Mouse (Mus musculus): ENCODE measurements around the gene Cabp7. TPM values are rescaled to one million over a fixed set of nuclear protein-coding genes. Genes with fewer than 3 reads are reported as not detected.

Gene Cabp7
- total and polyA plus RNA-seq, 2 experiments, result not detected

DNA sequence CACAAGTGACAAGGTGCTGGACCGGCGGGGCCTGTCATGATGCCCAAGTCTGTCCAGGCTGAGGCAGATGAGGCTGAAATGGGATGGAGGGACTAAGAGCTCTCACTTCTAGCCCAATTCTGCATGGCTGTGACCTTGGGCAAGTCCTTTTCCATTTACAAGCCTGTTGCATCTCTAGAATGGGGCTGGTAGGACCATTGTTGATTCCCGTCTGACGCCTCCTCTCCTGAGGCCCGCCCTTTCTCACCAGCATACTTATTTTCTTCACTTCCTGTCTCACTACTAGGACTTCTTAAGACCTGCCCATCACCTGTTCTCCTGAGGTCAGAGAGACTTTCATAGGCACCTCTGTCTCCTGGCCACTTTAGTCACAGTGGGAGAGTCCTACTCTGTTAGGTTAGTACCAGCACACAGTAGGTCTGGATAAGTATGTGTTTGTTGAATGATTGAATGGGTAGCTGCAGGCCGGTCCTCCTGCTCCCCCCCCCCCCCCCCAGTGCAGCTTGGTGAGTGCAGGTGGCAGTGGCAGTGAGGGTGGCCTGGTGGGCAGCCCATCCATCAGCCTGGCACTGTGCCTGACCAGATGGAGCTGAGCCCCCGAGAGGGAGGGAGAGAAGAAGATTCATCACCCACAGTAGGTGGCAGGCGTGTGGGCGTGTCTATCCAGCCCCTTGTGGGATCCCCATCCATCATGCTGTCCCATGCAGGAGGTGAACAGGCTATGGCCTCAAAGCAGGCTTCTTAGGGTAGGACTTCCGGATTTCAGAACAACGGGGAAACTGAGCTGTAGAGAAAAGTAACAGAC lies 10.6 kb upstream of the Cabp7 start:
- TF ChIP-seq POLR2A (IDR thresholded peaks at IDR 0.05; ENCODE audit: extremely low read depth, insufficient read depth, low read length) (no peak), CTCF (IDR thresholded peaks at IDR 0.05; ENCODE audit: low read depth, low read length) (no peak)
- Histone ChIP-seq H3K9ac (ENCODE audit: low read depth, low read length) (no peak overlapping the region), H3K27ac (replicated peaks; ENCODE audit: insufficient read depth, low read depth, low read length) (no peak overlapping the region), H3K27me3 (ENCODE audit: control insufficient read depth, insufficient read depth, low read length) (no peaks in the 10 kb centered on the region), H3K36me3 (ENCODE audit: control insufficient read depth, insufficient read depth, low read length) (no peaks in the 10 kb centered on the region), H3K79me2 (ENCODE audit: control insufficient read depth, insufficient read depth, low read length) (no peaks in the 10 kb centered on the region), H3K4me1 (ENCODE audit: control insufficient read depth, insufficient read depth, low read length) (no peaks in the 10 kb centered on the region), H3K4me3 (ENCODE audit: insufficient read depth, low read depth, low read length) (no peak overlapping the region)
- 77% methylated on average over 11 of the region's 11 CpGs for WGBS
- DNase-seq (ENCODE audit: extremely low read depth, low read depth, low spot score), result no peak

- Histone ChIP-seq H3K27me3 (ENCODE audit: control insufficient read depth, insufficient read depth, low read length) (no peaks in the 10 kb centered on the region), H3K9ac (ENCODE audit: low read depth, low read length) (no peak overlapping the region), H3K4me1 (ENCODE audit: control insufficient read depth, insufficient read depth, low read length) (no peaks in the 10 kb centered on the region), H3K27ac (replicated peaks; ENCODE audit: insufficient read depth, low read depth, low read length) (no peak overlapping the region), H3K79me2 (ENCODE audit: control insufficient read depth, insufficient read depth, low read length) (no peaks in the 10 kb centered on the region), H3K4me3 (ENCODE audit: insufficient read depth, low read depth, low read length) (no peak overlapping the region), H3K36me3 (ENCODE audit: control insufficient read depth, insufficient read depth, low read length) (no peaks in the 10 kb centered on the region)
- 78% methylated on average over 9 of the region's 9 CpGs for WGBS
- TF ChIP-seq CTCF (IDR thresholded peaks at IDR 0.05; ENCODE audit: low read depth, low read length) (no peak), POLR2A (IDR thresholded peaks at IDR 0.05; ENCODE audit: extremely low read depth, insufficient read depth, low read length) (no peak)
- DNase-seq (ENCODE audit: extremely low read depth, low read depth, low spot score), result no peak
These were observed 9.9 kb upstream of the Cabp7 start for GRCm38 (mm10) chr11:4756460-4756859.

- 76% methylated on average over 11 of the region's 11 CpGs for WGBS
- Histone ChIP-seq H3K27me3 (ENCODE audit: control insufficient read depth, insufficient read depth, low read length) (no peaks in the 10 kb centered on the region), H3K4me3 (ENCODE audit: insufficient read depth, low read depth, low read length) (no peak overlapping the region), H3K27ac (replicated peaks; ENCODE audit: insufficient read depth, low read depth, low read length) (no peak overlapping the region), H3K79me2 (ENCODE audit: control insufficient read depth, insufficient read depth, low read length) (no peaks in the 10 kb centered on the region), H3K4me1 (ENCODE audit: control insufficient read depth, insufficient read depth, low read length) (no peaks in the 10 kb centered on the region), H3K9ac (ENCODE audit: low read depth, low read length) (no peak overlapping the region), H3K36me3 (ENCODE audit: control insufficient read depth, insufficient read depth, low read length) (no peaks in the 10 kb centered on the region)
- DNase-seq (ENCODE audit: extremely low read depth, low read depth, low spot score), result no peak
- TF ChIP-seq CTCF (IDR thresholded peaks at IDR 0.05; ENCODE audit: low read depth, low read length), result no peak
- no peak for TF ChIP-seq POLR2A (IDR thresholded peaks at IDR 0.05; ENCODE audit: extremely low read depth, insufficient read depth, low read length)
These were observed 8.3 kb upstream of the Cabp7 start for GRCm38 (mm10) chr11:4754867-4755266.

DNA sequence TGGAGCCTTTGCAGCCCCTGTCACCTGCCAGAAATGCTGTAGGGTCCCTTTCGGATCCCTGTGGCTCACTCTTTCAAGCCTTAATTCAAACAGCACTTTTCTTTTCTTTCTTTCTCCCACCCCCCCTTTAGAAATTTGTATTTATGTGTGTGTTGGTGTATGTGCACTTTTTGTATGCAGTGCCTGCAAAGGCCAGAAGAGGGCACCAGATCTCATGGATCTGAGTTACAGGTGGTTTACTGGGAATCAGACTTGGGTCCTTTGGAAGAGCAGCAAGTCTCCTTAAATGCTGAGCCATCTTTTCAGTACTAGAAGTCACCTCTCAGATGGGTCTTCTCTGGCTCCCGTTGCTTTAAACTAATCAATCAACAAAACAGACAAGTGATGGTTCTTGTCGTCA lies 7.5 kb upstream of the Cabp7 start:
- Histone ChIP-seq H3K27ac (replicated peaks; ENCODE audit: insufficient read depth, low read depth, low read length) (no peak overlapping the region), H3K9ac (ENCODE audit: low read depth, low read length) (no peak overlapping the region), H3K27me3 (ENCODE audit: control insufficient read depth, insufficient read depth, low read length) (no peaks in the 10 kb centered on the region), H3K4me3 (ENCODE audit: insufficient read depth, low read depth, low read length) (no peak overlapping the region), H3K79me2 (ENCODE audit: control insufficient read depth, insufficient read depth, low read length) (no peaks in the 10 kb centered on the region), H3K36me3 (ENCODE audit: control insufficient read depth, insufficient read depth, low read length) (no peaks in the 10 kb centered on the region), H3K4me1 (ENCODE audit: control insufficient read depth, insufficient read depth, low read length) (no peaks in the 10 kb centered on the region)
- TF ChIP-seq CTCF (IDR thresholded peaks at IDR 0.05; ENCODE audit: low read depth, low read length), result no peak
- TF ChIP-seq POLR2A (IDR thresholded peaks at IDR 0.05; ENCODE audit: extremely low read depth, insufficient read depth, low read length), result no peak
- WGBS, result 94% methylated on average over 3 of the region's 3 CpGs
- no peak for DNase-seq (ENCODE audit: extremely low read depth, low read depth, low spot score)

- Histone ChIP-seq H3K27ac (replicated peaks; ENCODE audit: insufficient read depth, low read depth, low read length) (no peak overlapping the region), H3K4me1 (ENCODE audit: control insufficient read depth, insufficient read depth, low read length) (no peaks in the 10 kb centered on the region), H3K9ac (ENCODE audit: low read depth, low read length) (no peak overlapping the region), H3K79me2 (ENCODE audit: control insufficient read depth, insufficient read depth, low read length) (no peaks in the 10 kb centered on the region), H3K4me3 (ENCODE audit: insufficient read depth, low read depth, low read length) (no peak overlapping the region), H3K36me3 (ENCODE audit: control insufficient read depth, insufficient read depth, low read length) (no peaks in the 10 kb centered on the region), H3K27me3 (ENCODE audit: control insufficient read depth, insufficient read depth, low read length) (no peaks in the 10 kb centered on the region)
- no peak for TF ChIP-seq POLR2A (IDR thresholded peaks at IDR 0.05; ENCODE audit: extremely low read depth, insufficient read depth, low read length)
- no peak for TF ChIP-seq CTCF (IDR thresholded peaks at IDR 0.05; ENCODE audit: low read depth, low read length)
- WGBS, result 51% methylated on average over 10 of the region's 10 CpGs
- no peak for DNase-seq (ENCODE audit: extremely low read depth, low read depth, low spot score)
These were observed 6.3 kb upstream of the Cabp7 start for GRCm38 (mm10) chr11:4752836-4753235.

DNA sequence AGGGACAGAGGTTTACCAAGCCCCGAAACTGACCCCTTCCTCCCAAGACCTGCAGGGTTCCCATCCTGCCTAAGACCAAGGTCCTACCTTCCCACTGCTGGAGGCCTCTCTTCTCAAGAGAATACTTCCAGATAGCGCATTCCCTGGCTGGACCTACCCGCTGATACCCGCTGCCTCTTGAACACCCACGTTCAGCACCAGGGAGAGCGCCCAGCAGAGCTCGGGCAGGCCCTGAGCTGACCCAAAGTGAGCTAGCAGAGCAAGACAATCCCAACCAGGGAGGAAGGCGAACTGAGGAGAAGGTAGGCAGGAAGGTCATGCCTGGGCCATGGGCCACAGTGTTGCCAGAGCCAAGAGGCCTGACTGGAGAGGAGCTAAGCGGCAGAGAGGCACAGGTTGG lies 3.7 kb upstream of the Cabp7 start:
- H3K4me1 ChIP-seq (ENCODE audit: control insufficient read depth, insufficient read depth, low read length), result no peaks in the 10 kb centered on the region
- H3K27me3 ChIP-seq (ENCODE audit: control insufficient read depth, insufficient read depth, low read length), result peaks cover 13% of the 10 kb centered on the region; the same call in 1 of the 2 replicates
- TF ChIP-seq POLR2A (IDR thresholded peaks at IDR 0.05; ENCODE audit: extremely low read depth, insufficient read depth, low read length) (no peak), CTCF (IDR thresholded peaks at IDR 0.05; ENCODE audit: low read depth, low read length) (no peak)
- H3K79me2 ChIP-seq (ENCODE audit: control insufficient read depth, insufficient read depth, low read length), result no peaks in the 10 kb centered on the region
- no peak overlapping the region for H3K27ac ChIP-seq (replicated peaks; ENCODE audit: insufficient read depth, low read depth, low read length)
- DNase-seq (ENCODE audit: extremely low read depth, low read depth, low spot score), result peak; percentile 4
- WGBS, result 8% methylated on average over 9 of the region's 9 CpGs
- H3K4me3 ChIP-seq (ENCODE audit: insufficient read depth, low read depth, low read length), result no peak overlapping the region
- no peaks in the 10 kb centered on the region for H3K36me3 ChIP-seq (ENCODE audit: control insufficient read depth, insufficient read depth, low read length)
- no peak overlapping the region for H3K9ac ChIP-seq (ENCODE audit: low read depth, low read length)

Data from liver, adult 2 months (tissue).